Mouse (Mus musculus): ENCODE data around the gene Pla2g2c. TPM values are rescaled to one million over a fixed set of nuclear protein-coding genes. Genes with fewer than 3 reads are reported as not detected.

Pla2g2c gene
- polyA plus RNA-seq, 1 experiment, result 0.33 TPM

- 69% methylated on average over 2 of the region's 2 CpGs for WGBS
Observed at GRCm38 (mm10) chr4:138793276-138793675, 68.7 kb downstream of the Pla2g2c start.

GRCm38 (mm10) chr4:138794344-138794743 lies 69.8 kb downstream of the Pla2g2c start:
- H3K4me1 ChIP-seq (ENCODE audit: control insufficient read depth, insufficient read depth, low read length), result no peaks in the 10 kb centered on the region
- H3K27me3 ChIP-seq (ENCODE audit: control insufficient read depth, insufficient read depth, low read length), result no peaks in the 10 kb centered on the region
- no peak overlapping the region for H3K4me3 ChIP-seq (replicated peaks; ENCODE audit: insufficient read depth, low read depth, low read length)
- no peak for DNase-seq
- TF ChIP-seq CTCF (IDR thresholded peaks at IDR 0.05; ENCODE audit: borderline replicate concordance, insufficient read depth, low read depth, low read length) (no peak), POLR2A (IDR thresholded peaks at IDR 0.05; ENCODE audit: borderline replicate concordance, insufficient read depth, low read length) (no peak)
- WGBS, result 97% methylated on average over 6 of the region's 6 CpGs
- H3K27ac ChIP-seq (ENCODE audit: insufficient read depth, low read length), result no peak overlapping the region

More at GRCm38 (mm10) chr4:138793276-138793675, 68.7 kb downstream of the Pla2g2c start:
- H3K27me3 ChIP-seq (ENCODE audit: control insufficient read depth, insufficient read depth, low read length), result no peaks in the 10 kb centered on the region
- no peak overlapping the region for H3K4me3 ChIP-seq (replicated peaks; ENCODE audit: insufficient read depth, low read depth, low read length)
- H3K27ac ChIP-seq (ENCODE audit: insufficient read depth, low read length), result no peak overlapping the region
- peak; percentile 15 to 28 for DNase-seq
- H3K4me1 ChIP-seq (ENCODE audit: control insufficient read depth, insufficient read depth, low read length), result no peaks in the 10 kb centered on the region
- TF ChIP-seq POLR2A (IDR thresholded peaks at IDR 0.05; ENCODE audit: borderline replicate concordance, insufficient read depth, low read length) (no peak), CTCF (IDR thresholded peaks at IDR 0.05; ENCODE audit: borderline replicate concordance, insufficient read depth, low read depth, low read length) (peak; percentile 34; the same call in 1 of the 2 replicates)

Other genes with a start within 250 kb of the Pla2g2c start
- 1.6 and 2.7 TPM in 2 replicates for gene Vwa5b1, start 88.9 kb upstream of the Pla2g2c start, polyA plus RNA-seq (2012; rRNA removed)
- 1.9 and 2.3 TPM in 2 replicates for gene Ubxn10, start 12.4 kb downstream of the Pla2g2c start, polyA plus RNA-seq (2012; rRNA removed)
- 0.41 and 0.69 TPM in 2 replicates for gene Pla2g2f, start 32.8 kb downstream of the Pla2g2c start, polyA plus RNA-seq (2012; rRNA removed)
- 0.11 and 0.16 TPM in 2 replicates for gene Pla2g2d, start 50.9 kb downstream of the Pla2g2c start, polyA plus RNA-seq (2012; rRNA removed)
- gene Pla2g5, start 138.7 kb downstream of the Pla2g2c start, polyA plus RNA-seq (2012; rRNA removed), result 2.0 and 4.7 TPM in 2 replicates
- gene Gm13030, start 149.2 kb downstream of the Pla2g2c start, polyA plus RNA-seq (2012; rRNA removed), result not detected in 2 replicates
- gene Pla2g2e, start 153.2 kb downstream of the Pla2g2c start, polyA plus RNA-seq (2012; rRNA removed), result not detected in 2 replicates
- gene Otud3, start 189.2 kb downstream of the Pla2g2c start, polyA plus RNA-seq (2012; rRNA removed), result 8.3 and 9.0 TPM in 2 replicates
- gene Rnf186, start 242.3 kb downstream of the Pla2g2c start, polyA plus RNA-seq (2012; rRNA removed), result not detected in 2 replicates
- gene Tmco4, start 248.1 kb downstream of the Pla2g2c start, polyA plus RNA-seq (2012; rRNA removed), result 2.4 and 2.5 TPM in 2 replicates

All from cerebellum, adult 2 months (tissue).